Mouse (Mus musculus) lung, adult 18-20 months (tissue): ENCODE results near the gene Tbx15.

Experiments
- DNase-seq, 2 experiments: peaks; one replicate each; pipeline ENCODE4 v3.0.0; 2022; ENCODE audit warnings: mixed read lengths in 2 of 2

Tbx15 gene

DNA sequence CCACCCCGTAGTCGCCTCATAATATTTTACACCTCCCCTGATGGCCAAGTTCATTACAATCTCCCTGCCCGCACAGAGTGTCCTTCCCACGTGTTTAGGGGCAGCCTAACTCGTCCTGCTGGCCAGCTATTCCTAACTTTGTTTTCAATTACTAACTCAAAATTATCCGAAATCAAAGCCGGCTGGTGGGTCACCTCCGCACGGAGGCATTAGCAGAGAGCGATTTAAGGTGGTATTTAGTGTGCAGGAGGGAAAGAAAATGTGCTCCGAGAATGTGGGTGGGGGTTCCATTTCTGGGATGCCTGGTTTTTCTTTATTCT, 9.3 kb downstream of the Tbx15 start:
- DNase-seq, result no peak

GRCm38 (mm10) chr3:99249906-99250305, 9.7 kb downstream of the Tbx15 start:
- no peak for DNase-seq

GRCm38 (mm10) chr3:99251271-99252165, 11.3 kb downstream of the Tbx15 start:
- no peak for DNase-seq

GRCm38 (mm10) chr3:99252461-99253091, 12.4 kb downstream of the Tbx15 start:
- DNase-seq, result no peak

DNA sequence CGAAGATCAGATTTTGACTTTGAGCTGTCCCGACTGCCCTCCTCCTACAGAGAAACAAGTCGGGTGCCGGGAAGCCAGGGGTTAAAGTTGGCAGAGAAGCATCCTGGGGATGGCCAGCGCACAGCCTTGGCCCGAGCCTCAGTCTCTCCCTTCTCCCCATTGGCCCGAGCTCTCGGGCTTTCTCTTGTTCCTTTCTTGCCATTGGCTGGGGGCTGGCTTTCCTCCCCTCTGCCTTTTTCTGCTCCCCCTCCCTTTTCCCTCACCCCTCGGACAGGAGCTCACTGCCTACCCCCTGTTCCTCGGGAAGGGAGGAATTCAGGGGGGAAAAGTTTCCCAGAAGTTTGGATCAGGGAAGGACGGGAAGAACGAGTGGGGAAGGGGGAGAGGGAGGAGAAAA, 12.9 kb downstream of the Tbx15 start:
- DNase-seq, result no peak

GRCm38 (mm10) chr3:99253497-99254451, 13.6 kb downstream of the Tbx15 start:
- DNase-seq, result peak in 1 of 2 experiments; percentile 13

- no peak for DNase-seq
Measured at GRCm38 (mm10) chr3:99254559-99255151, 14.5 kb downstream of the Tbx15 start.

DNA sequence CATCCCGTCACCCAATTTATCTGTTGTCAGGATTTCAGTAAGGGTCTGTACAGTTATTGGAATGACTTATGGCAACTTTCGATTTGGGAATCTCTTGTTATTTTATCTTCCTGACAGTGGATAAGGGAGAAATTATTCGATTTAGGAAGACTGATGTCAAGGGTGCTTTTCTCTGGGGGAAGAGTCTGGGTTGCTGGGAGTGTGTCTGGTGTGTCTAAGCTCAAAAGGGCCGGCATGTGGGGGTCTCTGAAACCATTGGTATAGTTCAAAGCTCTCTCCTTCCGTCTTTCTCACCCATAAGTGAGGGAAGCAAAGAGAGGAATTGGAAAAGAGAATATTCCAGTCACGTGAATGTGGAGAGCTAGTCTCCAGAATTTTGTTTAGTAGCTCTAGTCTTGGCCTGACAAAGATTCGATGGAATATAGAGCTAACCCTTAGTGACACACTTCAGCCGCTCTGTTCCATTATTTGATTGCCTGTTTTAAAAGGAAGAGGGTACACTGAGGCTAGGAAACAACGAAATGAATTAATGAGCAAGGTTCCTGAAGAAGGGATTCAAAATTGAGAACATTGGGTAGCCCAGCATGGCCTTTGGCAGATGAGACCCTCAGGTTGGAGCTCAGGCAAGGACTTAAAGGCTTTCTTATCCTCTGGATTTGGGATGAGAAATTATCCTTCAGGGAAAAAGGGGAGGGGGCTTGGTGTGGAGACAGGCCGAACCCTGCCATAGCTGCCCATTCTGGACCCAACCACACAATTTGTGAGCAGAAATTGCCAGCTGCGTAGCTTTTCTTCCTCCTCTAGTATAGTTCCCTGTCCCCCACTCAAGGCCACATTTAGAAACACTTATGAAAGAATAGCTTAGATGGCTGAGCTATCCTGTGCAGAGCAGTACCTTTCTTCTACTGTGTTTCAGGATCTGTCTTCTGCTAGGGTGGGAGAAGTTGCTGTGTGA, 15.5 kb downstream of the Tbx15 start:
- no peak for DNase-seq

DNA sequence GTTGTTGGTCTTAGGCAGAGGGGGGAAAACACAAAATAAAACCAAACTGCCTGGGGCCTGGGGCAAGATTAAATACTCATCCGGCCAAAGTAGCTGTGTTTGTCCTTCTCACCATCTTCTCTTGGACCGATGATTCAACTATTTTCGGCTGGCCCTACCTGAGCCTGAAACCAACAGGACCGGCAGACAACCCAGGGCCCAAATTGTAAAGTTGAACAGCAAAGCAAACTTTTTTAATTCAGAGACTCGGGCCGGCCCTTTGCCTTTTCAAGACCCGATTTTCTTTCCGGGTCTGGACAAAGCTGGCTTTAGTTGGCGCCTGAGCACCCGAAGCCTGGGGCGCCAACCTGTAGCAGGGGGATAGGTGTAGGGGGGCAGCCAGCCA, 16.2 kb downstream of the Tbx15 start:
- no peak for DNase-seq

DNA sequence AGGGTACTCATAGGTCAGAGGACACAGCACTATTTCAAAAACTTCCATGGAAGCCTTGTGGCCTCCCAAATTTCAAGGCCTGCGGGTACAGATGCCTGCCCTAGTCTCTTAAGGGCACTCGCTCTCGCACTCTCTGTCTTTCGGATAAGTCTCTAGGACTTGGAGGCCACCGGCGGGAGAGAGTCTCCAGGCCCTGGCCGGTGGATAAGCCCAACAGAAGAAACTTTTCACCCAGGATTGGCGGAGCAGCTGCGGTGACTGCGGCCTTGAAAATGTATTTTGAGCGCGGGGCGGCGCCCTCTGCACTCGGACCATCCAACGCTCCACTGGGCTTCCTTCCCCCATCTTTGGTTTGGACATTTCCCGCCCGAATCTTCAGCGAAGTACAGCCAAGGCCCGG, 16.6 kb downstream of the Tbx15 start:
- no peak for DNase-seq

- no peak for DNase-seq
Measured at GRCm38 (mm10) chr3:99257586-99258577, 17.7 kb downstream of the Tbx15 start.

DNA sequence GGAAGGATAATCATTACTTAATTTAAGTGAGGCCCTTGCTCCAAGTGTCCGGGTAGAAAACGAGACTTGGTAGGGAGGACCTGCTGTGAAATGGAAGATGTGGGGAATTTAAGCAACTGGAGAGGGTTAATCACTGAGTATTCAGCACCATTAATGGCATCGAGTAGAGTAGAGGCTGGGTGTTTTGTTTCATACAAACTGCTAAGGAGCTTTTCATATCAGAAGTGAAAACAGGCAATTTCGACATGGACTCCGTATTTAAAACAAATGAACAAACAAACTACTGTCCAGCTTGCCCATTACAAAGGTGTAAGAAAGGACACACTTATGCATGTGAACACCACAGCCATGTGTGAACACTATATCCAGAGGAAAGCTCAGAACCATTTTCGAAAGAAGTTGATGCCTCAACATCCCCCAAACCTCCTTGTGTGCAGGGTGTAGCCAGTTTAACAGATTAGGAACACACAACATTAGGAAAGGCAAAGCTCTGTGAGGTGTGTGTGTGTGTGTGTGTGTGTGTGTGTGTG, 19.6 kb downstream of the Tbx15 start:
- DNase-seq, result no peak

- no peak for DNase-seq
Measured at GRCm38 (mm10) chr3:99260395-99260794, 20.2 kb downstream of the Tbx15 start.

- no peak for DNase-seq
Measured at GRCm38 (mm10) chr3:99261371-99261791, 21.2 kb downstream of the Tbx15 start.

DNA sequence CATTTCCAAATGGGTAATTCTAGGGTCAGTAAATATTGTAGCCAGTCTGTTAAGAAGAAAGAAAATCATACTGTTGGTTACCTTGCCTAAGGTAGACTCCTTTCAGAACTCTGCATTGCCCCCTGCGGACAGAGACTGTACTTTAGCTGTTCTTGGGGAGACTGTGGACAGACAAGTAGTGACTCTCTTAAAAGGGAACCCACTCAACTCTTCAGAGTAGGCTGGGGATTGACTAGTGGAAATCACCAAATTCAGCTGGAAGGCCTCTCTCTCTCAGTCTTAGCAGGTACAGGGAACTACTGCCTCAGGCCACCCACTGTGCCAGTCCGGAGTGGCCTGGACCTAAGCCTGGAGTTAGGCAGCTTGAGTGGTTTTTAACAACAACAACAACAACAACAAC, 21.8 kb downstream of the Tbx15 start:
- DNase-seq, result no peak

- no peak for DNase-seq
Measured at GRCm38 (mm10) chr3:99263471-99263903, 23.3 kb downstream of the Tbx15 start.

- DNase-seq, result no peak
Measured at GRCm38 (mm10) chr3:99264695-99265094, 24.5 kb downstream of the Tbx15 start.

- no peak for DNase-seq
Measured at GRCm38 (mm10) chr3:99266752-99267303, 26.6 kb downstream of the Tbx15 start.

- DNase-seq, result no peak
Measured at GRCm38 (mm10) chr3:99277973-99278580, 37.9 kb downstream of the Tbx15 start.
